Mouse (Mus musculus) midbrain, embryonic 12.5 days (tissue): ENCODE measurements around the gene Dnaaf2. TPM values are rescaled to one million over a fixed set of nuclear protein-coding genes. Genes with fewer than 3 reads are reported as not detected.
"Not testable (repeated sequence)": the region's sequence is repeated elsewhere in the genome, so short reads cannot be mapped to it uniquely, and the experiment has no call there.

Experiments used
- ATAC-seq: fragments of 200-750 bp; cut with Nextera tagmentation; 2 replicates; pipeline ENCODE4 v1.8.0; 2017; ENCODE audit warnings: low read depth, moderate TSS enrichment, moderate library complexity; ENCODE audit not compliant: low FRiP score
- H3K27ac ChIP-seq: fragments of 300-500 bp; sonication (generic); replicated peaks from 2 replicates; pipeline ENCODE4 v1.5.1; 2016; ENCODE audit warnings: mild to moderate bottlenecking
- H3K27me3 ChIP-seq: fragments of 300-500 bp; sonication (generic); 2 replicates; pipeline ENCODE4 v1.6.1; 2016; ENCODE audit warnings: mild to moderate bottlenecking
- H3K36me3 ChIP-seq: fragments of 300-500 bp; sonication (generic); 2 replicates; pipeline ENCODE4 v1.6.1; 2016
- H3K4me1 ChIP-seq: fragments of 300-500 bp; sonication (generic); 2 replicates; pipeline ENCODE4 v1.6.1; 2016
- H3K4me2 ChIP-seq: fragments of 300-500 bp; sonication (generic); replicated peaks from 2 replicates; pipeline ENCODE4 v1.6.1; 2016; ENCODE audit warnings: mild to moderate bottlenecking, moderate library complexity
- H3K4me3 ChIP-seq: fragments of 300-500 bp; sonication (generic); 2 replicates; pipeline ENCODE4 v1.5.1; 2016; ENCODE audit warnings: mild to moderate bottlenecking
- H3K9ac ChIP-seq: fragments of 300-500 bp; sonication (generic); replicated peaks from 2 replicates; pipeline ENCODE4 v1.6.1; 2016; ENCODE audit warnings: mild to moderate bottlenecking, moderate library complexity
- H3K9me3 ChIP-seq: fragments of 300-500 bp; sonication (generic); 2 replicates; pipeline ENCODE4 v1.6.1; 2016; ENCODE audit warnings: mild to moderate bottlenecking
- WGBS: fragments of 180-500 bp; shearing (Covaris S2); methylation state at CpG from one replicate; pipeline ENCODE4 v1.1.7; 2016; 5-methylcytosine and 5-hydroxymethylcytosine counted together
- polyA plus RNA-seq: library from polyadenylated mRNA; unstranded; fragments of >200 nt; fragmentation: Nextera tagmentation; extraction: Ambion mirVana; gene quantifications from 2 replicates; pipeline ENCODE4 v1.2.1, GENCODE M21; 2016

Gene Dnaaf2
- polyA plus RNA-seq, 1 experiment from 2014 or later, result 14.1 TPM

DNA sequence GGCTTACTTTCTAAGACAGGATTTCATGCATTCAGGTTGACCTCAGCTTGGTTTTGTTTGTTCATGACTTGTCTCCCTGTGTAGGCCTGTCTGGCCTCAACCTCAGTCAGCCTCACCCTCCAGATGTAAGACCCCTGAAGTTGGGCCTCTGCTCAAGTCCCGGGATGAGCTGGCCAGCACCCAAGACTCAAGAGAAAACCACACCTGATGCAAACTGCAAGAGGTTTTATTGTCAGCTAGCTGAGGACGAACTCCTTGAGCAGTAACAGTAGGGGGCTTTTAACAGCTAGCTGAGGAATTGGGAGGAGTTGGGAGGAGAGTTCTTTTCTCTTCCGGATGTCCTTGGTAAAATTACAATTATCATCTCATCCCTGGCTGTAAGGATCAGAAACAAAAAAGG is 20.7 kb downstream of the Dnaaf2 start:
- Histone ChIP-seq H3K9ac (no peak overlapping the region), H3K4me1 (no peaks in the 10 kb centered on the region), H3K27ac (no peak overlapping the region), H3K4me2 (no peak overlapping the region), H3K36me3 (peaks cover 23% of the 10 kb centered on the region), H3K27me3 (no peaks in the 10 kb centered on the region), H3K4me3 (no peak overlapping the region), H3K9me3 (no peaks in the 10 kb centered on the region)
- 88% methylated on average over 3 of the region's 3 CpGs for WGBS
- ATAC-seq, result no peak

DNA sequence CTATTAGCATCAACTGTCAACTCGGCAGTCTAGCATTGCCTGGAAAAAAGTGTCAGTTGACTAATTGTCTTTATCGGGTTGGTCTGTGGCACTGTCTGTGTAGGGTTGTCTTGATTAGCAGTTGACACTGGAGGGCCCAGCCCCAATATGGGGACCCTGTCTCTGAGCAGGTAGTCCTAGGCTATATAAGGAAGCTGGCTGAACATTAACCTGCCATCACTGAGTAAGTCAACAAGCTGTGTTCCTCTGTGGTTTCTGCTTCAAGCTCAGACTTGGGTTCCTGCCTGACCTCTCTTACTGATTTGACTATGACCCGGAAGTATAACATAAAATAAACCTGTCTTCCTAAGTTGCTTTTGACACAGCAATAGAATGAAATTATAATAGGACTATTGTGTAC is 22.3 kb downstream of the Dnaaf2 start:
- Histone ChIP-seq H3K9me3 (no peaks in the 10 kb centered on the region), H3K4me3 (no peak overlapping the region), H3K4me1 (no peaks in the 10 kb centered on the region), H3K27ac (no peak overlapping the region), H3K27me3 (no peaks in the 10 kb centered on the region), H3K36me3 (peaks cover 19% of the 10 kb centered on the region; the same call in 1 of the 2 replicates), H3K9ac (no peak overlapping the region), H3K4me2 (no peak overlapping the region)
- no peak for ATAC-seq
- WGBS, result 91% methylated on average over 3 of the region's 3 CpGs

DNA sequence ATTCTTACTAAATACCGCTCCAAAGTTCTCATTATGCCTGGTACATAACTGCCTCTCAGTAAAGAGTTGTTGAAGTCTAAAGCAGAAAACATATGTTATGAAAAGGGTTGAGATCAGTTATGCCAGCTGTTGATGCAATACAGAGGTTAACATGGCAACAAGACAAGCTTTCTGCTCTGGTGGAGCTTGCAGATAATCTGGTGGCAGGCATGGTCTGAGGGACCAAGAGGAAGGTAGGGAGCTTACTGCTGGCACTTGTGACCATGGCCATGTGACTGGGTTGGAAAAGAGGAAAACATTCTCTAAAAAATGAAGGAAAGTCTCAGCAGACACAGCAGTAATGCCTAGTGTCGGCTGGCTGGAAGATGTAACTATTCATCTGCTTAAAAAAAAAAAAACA is 26.9 kb downstream of the Dnaaf2 start:
- Histone ChIP-seq H3K9me3 (no peaks in the 10 kb centered on the region), H3K36me3 (peaks cover 19% of the 10 kb centered on the region; the same call in 1 of the 2 replicates), H3K4me1 (peaks cover 18% of the 10 kb centered on the region), H3K4me2 (no peak overlapping the region), H3K9ac (no peak overlapping the region), H3K27ac (no peak overlapping the region), H3K4me3 (no peak overlapping the region), H3K27me3 (no peaks in the 10 kb centered on the region)
- 93% methylated on average over 2 of the region's 2 CpGs for WGBS
- ATAC-seq, result no peak

DNA sequence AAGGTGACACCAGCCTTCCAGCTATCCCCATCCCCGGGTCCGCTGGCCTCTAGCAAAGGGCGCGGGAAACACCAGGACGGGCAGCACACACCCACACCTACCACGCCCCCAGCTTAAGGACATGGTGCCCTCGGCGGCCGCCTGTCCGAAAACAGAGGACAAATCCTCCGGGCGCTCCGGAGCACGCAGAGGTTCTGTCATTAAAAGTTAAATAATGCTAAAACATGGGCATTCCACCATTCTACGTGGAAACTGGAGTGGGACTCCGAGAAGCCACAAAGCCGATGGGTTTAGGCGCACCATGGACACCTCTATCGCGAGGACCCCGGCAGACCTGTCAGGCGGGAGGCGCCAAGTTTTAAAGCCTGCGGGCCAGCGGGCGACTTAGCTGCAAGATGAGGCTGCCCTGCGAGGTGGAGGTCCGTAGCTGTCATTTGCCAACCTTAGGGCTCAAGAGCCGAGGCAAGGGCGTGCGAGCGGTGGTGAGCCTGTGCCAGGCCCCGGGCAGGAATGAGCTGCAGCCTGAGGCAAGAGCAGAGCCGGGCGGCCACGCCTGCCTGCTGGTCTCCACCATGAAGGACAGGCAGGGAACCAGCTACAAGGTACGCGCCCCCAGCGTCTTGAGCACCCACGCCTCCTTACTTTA is 29.6 kb downstream of the Dnaaf2 start, which contains the start of gene Lrr1:
Gene Lrr1 (plus strand): TSS at position 354 of the 646 bp plus-strand sequence.
- under 1% methylated on average over 40 of the region's 40 CpGs for WGBS
- Histone ChIP-seq H3K9ac (peak within 1 kb of the TSS; percentile 69), H3K27me3 (no peaks in the 10 kb centered on the region), H3K36me3 (0 out of 2 replicates have a peak, but pooled peaks cover 5% of the 10 kb centered on the region), H3K4me2 (peak within 1 kb of the TSS; percentile 94), H3K27ac (peak within 1 kb of the TSS; percentile 39), H3K4me1 (peaks cover 18% of the 10 kb centered on the region), H3K4me3 (peak within 1 kb of the TSS; percentile 63), H3K9me3 (no peaks in the 10 kb centered on the region)
- peak; percentile 95 for ATAC-seq

DNA sequence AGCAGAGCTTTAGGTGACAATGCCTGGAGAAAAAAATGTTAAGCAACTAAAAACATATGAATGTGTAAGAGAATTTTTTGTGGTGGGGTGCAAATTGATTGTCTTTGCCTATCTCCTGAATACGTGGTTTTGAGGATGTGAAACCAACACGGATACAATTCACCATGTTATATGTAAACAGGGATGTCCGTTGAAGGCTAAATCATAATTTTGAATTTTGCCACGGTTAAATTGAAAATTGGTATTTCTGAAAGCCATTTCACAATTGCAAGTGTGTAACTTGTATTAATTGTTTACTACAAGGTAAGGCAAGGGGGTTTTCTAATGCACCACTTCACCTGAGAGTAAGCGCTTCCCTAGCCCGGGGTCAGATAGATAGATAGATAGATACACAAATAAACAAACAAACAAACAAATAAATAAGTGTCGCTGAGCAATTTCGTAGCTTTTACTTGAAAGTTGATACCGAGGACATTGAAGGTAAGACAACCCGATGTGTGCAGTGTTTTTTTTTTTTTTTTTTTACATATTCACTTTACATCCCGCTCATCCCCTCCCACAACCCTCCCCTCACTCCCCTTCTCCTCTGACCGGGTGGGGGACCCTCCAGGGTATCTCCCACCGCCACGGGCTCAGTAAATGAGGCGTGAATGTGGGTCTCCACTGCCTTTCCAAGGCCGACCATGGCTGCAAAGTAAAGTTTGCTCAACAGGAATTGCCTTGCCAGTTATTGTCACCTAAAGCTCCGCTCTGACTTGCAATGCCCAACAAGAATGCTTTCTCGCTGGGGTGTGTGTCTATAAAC is 30.4 kb downstream of the Dnaaf2 start:
- 10% methylated on average over 18 of the region's 18 CpGs for WGBS
- peak overlapping the region; percentile 63 for H3K4me3 ChIP-seq
- H3K4me2 ChIP-seq, result peak overlapping the region; percentile 94
- peak; percentile 70 for ATAC-seq
- peak overlapping the region; percentile 69 for H3K9ac ChIP-seq
- peak overlapping the region; percentile 39 for H3K27ac ChIP-seq
- no peaks in the 10 kb centered on the region for H3K9me3 ChIP-seq
- H3K4me1 ChIP-seq, result peaks cover 18% of the 10 kb centered on the region
- 0 out of 2 replicates have a peak, but pooled peaks cover 5% of the 10 kb centered on the region for H3K36me3 ChIP-seq
- H3K27me3 ChIP-seq, result no peaks in the 10 kb centered on the region

DNA sequence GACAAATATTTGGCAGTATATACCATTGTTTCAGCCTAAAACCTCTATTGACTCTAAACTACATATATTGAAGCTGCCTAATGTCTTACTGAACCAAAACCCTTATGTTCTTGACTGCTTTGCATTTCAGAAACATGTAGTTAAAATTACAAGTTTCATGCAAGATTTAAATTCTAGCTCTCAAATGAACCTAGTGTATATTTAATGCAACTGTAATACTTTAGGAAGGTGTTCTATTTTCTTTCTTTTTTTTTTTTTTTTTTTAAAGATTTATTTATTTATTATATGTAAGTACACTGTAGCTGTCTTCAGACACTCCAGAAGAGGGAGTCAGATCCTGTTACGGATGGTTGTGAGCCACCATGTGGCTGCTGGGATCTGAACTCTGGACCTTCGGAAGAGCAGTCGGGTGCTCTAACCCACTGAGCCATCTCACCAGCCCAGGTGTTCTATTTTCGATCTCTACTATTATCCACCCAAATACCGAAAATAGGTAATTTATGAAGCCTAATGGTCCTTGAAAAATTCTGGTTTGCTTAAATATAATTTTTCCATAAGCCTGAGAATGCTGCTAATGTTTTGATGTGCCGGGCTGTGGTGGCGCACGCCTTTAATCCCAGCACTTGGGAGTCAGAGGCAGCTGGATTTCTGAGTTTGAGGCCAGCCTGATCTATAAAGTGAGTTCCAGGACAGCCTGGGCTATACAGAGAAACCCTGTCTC is 31.2 kb downstream of the Dnaaf2 start:
- not testable (repeated sequence) for H3K4me3 ChIP-seq, H3K4me2 ChIP-seq, H3K27ac ChIP-seq, H3K27me3 ChIP-seq, ATAC-seq, H3K36me3 ChIP-seq, H3K9me3 ChIP-seq, H3K9ac ChIP-seq
- 66% methylated on average over 8 of the region's 8 CpGs for WGBS
- peaks cover 18% of the 10 kb centered on the region for H3K4me1 ChIP-seq

DNA sequence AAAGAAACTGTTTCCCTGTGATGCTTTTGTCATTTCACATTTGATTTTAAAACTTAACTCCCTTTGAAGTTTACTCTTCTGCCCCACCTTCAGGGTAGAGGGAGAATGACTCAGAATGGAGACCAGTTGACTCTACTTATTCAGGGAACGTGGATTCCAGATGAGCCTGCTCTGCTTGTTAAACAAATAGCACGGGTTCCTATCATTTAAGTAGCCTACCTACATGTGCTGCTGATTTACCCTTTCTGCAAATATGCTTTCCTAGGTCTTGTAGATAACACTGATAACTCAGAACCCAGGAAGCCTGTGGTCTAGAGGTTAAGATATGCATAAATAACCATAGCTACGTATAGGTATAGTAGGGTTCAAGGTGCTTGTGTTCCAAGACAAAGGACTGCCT is 33.3 kb downstream of the Dnaaf2 start:
- ATAC-seq, result no peak
- Histone ChIP-seq H3K4me1 (peaks cover 14% of the 10 kb centered on the region), H3K36me3 (no peaks in the 10 kb centered on the region), H3K27me3 (no peaks in the 10 kb centered on the region), H3K9me3 (no peaks in the 10 kb centered on the region), H3K27ac (no peak overlapping the region), H3K4me3 (no peak overlapping the region), H3K9ac (no peak overlapping the region), H3K4me2 (no peak overlapping the region)
- 58% methylated on average over 3 of the region's 3 CpGs for WGBS

DNA sequence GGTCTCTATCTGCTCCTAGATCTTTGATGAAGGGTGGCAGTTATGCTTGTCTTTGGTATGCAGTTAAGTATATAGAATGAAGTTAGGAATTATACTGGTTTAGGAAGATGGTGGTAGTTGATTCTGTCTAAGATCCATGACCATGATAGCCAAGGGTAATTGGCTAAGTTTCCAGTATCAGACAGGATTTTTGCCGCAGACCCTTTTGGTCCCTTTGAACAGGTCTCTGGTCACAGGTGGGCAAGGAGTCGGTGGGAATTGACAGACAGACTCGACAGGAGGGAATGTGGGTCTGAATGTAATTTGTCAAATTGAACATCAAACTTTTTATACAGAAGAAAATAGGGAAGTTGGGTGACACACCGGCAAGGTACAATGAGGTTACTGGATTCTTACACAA is 34.6 kb downstream of the Dnaaf2 start:
- not testable (repeated sequence) for ATAC-seq, H3K4me2 ChIP-seq, H3K27ac ChIP-seq, H3K4me3 ChIP-seq, H3K9me3 ChIP-seq, H3K36me3 ChIP-seq, H3K27me3 ChIP-seq, H3K9ac ChIP-seq, H3K4me1 ChIP-seq
- 88% methylated on average over 4 of the region's 4 CpGs for WGBS

DNA sequence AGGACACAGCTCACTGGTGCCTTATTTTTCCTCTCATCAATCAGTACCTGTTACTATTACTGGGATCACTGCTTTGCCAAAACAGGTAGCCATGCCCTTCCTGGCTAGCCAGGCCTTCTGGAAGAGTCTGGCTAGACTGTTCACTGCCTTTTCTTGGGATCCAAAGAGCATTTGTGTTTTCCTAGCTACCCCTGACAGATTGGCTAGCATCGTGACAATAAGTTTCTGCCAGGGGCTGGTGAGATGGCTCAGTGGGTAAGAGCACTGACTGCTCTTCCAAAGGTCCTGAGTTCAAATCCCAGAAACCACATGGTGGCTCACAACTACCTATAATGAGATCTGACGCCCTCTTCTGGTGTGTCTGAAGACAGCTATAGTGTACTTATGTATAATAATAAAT is 37.6 kb downstream of the Dnaaf2 start:
- not testable (repeated sequence) for H3K4me3 ChIP-seq, ATAC-seq, H3K27ac ChIP-seq, H3K27me3 ChIP-seq, H3K4me2 ChIP-seq, H3K9ac ChIP-seq, H3K9me3 ChIP-seq, H3K4me1 ChIP-seq
- H3K36me3 ChIP-seq, result peaks cover 20% of the 10 kb centered on the region
- 84% methylated on average over 2 of the region's 2 CpGs for WGBS

DNA sequence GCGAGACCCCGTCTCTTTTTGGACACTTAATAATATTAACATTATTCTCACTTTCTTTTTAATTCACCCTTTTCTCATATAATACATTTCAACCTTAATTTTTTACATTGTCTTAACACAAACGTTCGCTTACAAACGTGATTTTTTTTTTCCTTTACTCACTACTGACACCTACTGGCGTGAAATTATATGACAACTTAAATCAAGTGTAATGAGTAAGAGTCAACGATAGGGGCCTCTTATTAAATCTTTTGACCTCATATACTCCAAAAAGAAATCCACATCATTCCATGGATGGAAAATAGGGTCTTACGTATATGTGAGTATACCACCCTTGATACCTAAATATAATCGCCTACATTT is 38.7 kb downstream of the Dnaaf2 start:
- H3K36me3 ChIP-seq, result peaks cover 21% of the 10 kb centered on the region
- H3K4me1 ChIP-seq, result peaks cover 8% of the 10 kb centered on the region
- no peaks in the 10 kb centered on the region for H3K27me3 ChIP-seq
- H3K9me3 ChIP-seq, result no peaks in the 10 kb centered on the region
- WGBS, result 6% methylated on average over 9 of the region's 9 CpGs
- H3K4me3 ChIP-seq, result 0 out of 2 replicates have a peak overlapping the region, but pooled peaks have one; percentile 3
- H3K4me2 ChIP-seq, result 0 out of 2 replicates have a peak overlapping the region, but pooled peaks have one; percentile 9
- H3K27ac ChIP-seq, result no peak overlapping the region
- no peak for ATAC-seq
- no peak overlapping the region for H3K9ac ChIP-seq

DNA sequence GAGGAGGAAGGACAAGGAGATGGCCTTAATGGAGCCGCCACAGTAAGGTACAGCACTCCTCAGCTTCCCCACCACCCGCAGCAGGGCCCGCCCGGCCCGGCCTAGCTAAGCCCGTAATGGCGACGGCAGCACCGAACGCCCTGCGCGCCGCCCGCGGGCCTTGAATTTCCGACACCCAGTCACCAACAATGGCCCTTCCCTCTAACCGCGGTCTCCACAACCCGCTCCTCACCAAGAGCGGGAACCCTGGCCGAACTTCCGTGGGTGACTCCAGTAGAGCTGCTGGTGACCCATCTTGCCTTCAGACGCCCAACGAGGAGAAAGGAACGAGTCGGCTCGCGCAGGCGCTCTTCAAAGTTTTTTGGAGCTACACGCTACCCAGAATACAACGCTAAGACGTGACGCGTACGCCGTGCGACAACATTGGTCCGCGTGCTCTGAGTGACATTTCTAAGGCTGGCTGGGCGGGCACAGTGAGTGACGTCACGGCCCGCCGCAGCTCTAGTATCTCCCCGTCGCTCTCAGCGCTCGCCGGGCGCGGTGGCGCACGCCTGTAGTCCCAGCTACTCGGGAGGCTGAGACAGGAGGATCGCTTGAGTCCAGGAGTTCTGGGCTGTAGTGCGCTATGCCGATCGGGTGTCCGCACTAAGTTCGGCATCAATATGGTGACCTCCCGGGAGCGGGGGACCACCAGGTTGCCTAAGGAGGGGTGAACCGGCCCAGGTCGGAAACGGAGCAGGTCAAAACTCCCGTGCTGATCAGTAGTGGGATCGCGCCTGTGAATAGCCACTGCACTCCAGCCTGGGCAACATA is 39.3 kb downstream of the Dnaaf2 start, which contains the start of gene Rps29:
Gene Rps29 (minus strand): TSS at position 422 of the 813 bp plus-strand sequence.
- H3K9ac ChIP-seq, result peak within 1 kb of the TSS; percentile 88
- H3K4me1 ChIP-seq, H3K9me3 ChIP-seq, H3K27me3 ChIP-seq: not testable (repeated sequence)
- H3K36me3 ChIP-seq, result peaks cover 21% of the 10 kb centered on the region
- peak within 1 kb of the TSS; percentile 95 for H3K27ac ChIP-seq
- 0% methylated on average over 57 of the region's 68 CpGs for WGBS
- peak within 1 kb of the TSS; percentile 72 for H3K4me2 ChIP-seq
- peak; percentile 99 for ATAC-seq
- H3K4me3 ChIP-seq, result peak within 1 kb of the TSS; percentile 79
